Mouse (Mus musculus): ENCODE data around the gene Tet1.

DNA sequence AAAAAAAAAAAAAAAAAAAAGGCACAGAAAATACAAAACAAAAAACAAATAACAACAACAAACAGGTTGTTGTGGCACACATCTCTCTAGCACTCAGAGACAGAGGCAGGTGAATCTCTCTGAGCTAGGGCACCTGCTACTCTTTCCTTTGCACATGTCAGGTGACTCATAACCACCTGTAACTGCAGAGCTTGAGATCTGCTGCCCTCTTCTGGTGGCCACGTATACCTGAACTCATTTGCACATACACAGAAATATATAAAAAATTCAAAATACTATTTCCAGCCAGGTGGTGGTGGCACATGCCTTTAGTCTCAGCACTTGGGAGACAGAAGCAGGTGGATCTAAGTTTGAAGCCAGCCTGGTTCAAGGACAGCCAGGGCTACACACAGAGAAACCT is 46.4 kb downstream of the Tet1 start:
- TF ChIP-seq CTCF (IDR thresholded peaks at IDR 0.05; ENCODE audit: low read depth) (peak; percentile 58), EP300 (optimal IDR thresholded peaks at IDR 0.05) (no peak)
